Mouse (Mus musculus): ENCODE data around the gene Mageh1.
"Not testable (repeated sequence)": the region's sequence is repeated elsewhere in the genome, so short reads cannot be mapped to it uniquely, and the experiment has no call there.

Mageh1 gene

GRCm38 (mm10) chrX:153037087-153037971 is at the start of gene Mageh1:
Gene Mageh1, minus strand, starts transcription at chrX:153037575.
- peak; percentile 91 to 92 for DNase-seq (ENCODE audit: low spot score in 2 of 2)

DNA sequence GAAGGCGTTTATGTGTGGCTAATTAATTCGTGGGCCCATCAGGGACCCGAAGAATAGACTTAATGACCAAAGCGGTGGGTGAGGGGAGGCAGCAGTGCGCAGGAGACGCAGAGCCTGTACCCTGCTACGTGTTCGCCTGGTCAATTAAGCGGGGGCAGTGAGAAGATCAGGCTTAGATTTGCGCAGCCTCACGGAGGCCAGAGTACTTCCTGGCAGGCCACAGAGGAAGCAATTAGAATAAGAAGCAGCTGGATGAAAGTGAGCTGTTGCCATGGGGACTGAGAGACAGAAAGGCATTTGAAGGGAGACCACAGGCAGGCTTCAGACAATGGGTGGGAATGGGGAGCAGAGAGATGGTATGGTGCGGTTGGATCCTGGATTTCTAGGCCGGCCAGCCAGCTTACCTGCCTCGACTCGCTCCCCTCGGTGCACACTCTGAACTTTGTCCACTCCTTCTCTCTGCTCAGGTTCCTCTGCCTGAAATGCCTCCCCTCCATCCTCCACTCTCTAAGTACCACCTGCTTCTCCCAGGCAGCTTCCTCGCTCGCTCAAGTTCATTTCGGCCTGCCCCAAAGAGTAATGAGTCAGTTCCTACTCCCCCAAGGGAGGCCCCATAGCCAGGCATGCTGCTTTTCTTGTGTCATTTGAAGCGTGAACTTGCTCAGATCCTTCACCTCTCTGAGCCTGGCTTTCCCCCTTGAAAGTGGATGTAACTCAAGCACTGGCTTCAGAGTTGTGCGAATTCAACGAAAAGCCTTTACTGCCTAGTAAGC is 783 bp upstream of the Mageh1 start:
- DNase-seq (ENCODE audit: low spot score in 2 of 2) = not testable (repeated sequence)

- not testable (repeated sequence) for DNase-seq (ENCODE audit: low spot score in 2 of 2)
Observed at GRCm38 (mm10) chrX:153031547-153031946, 5.8 kb downstream of the Mageh1 start.

GRCm38 (mm10) chrX:153025709-153026108 is 11.7 kb downstream of the Mageh1 start:
- DNase-seq (ENCODE audit: low spot score in 2 of 2) = not testable (repeated sequence)

DNA sequence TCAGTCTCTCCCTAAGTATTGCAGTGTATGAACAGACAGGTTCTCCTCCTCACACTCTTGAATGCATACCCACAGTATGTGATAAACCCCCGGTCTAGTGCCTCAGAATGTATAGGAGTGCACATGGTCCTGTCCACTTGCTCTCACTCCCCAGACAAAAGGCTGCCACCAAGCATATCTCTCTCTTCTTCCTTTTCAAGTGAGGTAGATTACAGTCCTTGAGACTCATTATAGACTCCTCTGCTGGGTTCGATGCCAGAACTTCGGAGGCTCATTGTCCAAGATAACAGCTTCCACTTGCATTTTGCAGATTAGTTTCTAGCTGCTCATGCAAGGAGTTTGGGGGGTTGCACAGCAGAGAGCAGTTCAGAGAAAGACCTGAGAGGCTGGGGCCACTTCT is 12.1 kb downstream of the Mageh1 start:
- DNase-seq (ENCODE audit: low spot score in 2 of 2) = not testable (repeated sequence)

DNA sequence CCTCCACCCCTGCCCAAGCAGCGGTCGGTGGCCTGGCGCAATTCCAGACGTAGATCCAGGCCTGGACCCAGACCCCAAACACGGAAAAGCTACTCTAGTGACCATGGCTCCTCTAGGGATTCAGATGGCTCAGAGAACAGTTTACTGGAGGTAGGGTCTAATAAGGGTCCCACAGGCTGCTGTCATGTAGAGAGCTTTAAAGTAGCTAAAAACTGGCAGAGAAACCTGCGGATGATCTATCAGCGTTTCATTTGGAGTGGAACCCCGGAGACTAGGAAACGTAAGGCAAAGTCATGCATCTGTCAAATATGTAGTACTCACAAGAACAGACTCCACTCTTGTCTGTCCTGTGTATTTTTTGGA is 29.7 kb downstream of the Mageh1 start:
- DNase-seq (ENCODE audit: low spot score in 2 of 2) = no peak

DNA sequence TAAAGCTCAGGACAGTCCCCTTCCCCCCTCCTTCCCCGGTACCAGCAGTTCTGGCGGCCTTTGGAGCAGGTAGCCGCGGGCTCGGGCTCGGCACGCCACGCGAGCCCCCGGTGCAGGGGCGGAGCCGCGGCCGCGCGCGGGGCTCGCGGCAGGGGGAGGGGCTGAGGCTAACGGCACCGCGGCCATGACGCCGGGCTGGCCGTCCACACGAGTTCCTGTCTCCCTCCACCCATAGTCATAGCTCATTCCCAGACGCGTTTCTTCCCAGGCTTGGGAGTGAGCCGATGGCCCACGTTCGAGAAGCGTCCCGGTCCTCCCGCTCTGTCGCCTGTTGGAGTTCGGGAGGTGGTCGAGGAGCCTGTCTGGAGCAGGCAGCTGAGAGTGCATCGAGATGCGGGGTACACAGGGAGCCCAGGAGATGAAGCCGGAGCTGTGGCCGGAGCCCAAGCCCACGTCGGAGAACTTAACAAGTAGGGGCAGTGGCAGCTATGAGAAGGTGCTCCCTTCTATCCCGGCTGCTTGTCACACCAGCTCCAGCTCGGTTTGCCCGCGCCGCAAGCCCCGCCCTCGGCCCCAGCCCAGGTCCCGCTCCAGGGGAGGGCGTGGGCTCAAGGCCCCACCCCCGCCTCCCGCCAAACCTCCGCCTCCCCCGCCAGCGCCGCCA is 30.2 kb downstream of the Mageh1 start:
- peak; percentile 47 to 48 for DNase-seq (ENCODE audit: low spot score in 2 of 2)

GRCm38 (mm10) chrX:153006387-153006841 is 31.0 kb downstream of the Mageh1 start, which contains the start of gene Usp51:
Gene Usp51, plus strand, starts transcription at chrX:153006469.
- peak; percentile 57 to 68 for DNase-seq (ENCODE audit: low spot score in 2 of 2)

DNA sequence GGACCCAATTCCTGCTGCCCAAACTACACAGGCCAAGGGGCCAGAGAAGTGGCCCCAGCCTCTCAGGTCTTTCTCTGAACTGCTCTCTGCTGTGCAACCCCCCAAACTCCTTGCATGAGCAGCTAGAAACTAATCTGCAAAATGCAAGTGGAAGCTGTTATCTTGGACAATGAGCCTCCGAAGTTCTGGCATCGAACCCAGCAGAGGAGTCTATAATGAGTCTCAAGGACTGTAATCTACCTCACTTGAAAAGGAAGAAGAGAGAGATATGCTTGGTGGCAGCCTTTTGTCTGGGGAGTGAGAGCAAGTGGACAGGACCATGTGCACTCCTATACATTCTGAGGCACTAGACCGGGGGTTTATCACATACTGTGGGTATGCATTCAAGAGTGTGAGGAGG is 41.3 kb downstream of the Mageh1 start:
- not testable (repeated sequence) for DNase-seq (ENCODE audit: low spot score in 2 of 2)

- DNase-seq (ENCODE audit: low spot score in 2 of 2) = not testable (repeated sequence)
Observed at GRCm38 (mm10) chrX:152989852-152990251, 47.5 kb downstream of the Mageh1 start.

Data from right cerebral cortex, postnatal 10 days (tissue).